Mouse (Mus musculus) thymus, postnatal 0 days (tissue): Measurements from ENCODE around the gene Smcr8. TPM values are rescaled to one million over a fixed set of nuclear protein-coding genes. Genes with fewer than 3 reads are reported as not detected.
A peak's percentile ranks its signal among the peaks of the same experiment; 100 is the strongest.

Source experiments
- microRNA-seq: library from miRNA; unstranded; fragments of <30 nt; microRNA quantifications from one replicate; pipeline ENCODE4, GENCODE M21; 2016; ENCODE audit warnings: borderline number of aligned reads
- polyA plus RNA-seq: library from polyadenylated mRNA; unstranded; fragments of >200 nt; fragmentation: Nextera tagmentation; extraction: Ambion mirVana; gene quantifications from 2 replicates; pipeline ENCODE4 v1.2.1, GENCODE M21; 2015

The Smcr8 gene
- polyA plus RNA-seq, 1 experiment from 2014 or later, result 4.7 TPM

Small RNA genes lying within 50 kb of the gene (microRNA-seq; reads per million reads assigned to microRNA genes)
- 6.7 reads per million, percentile 11 among the genes with 10 or more reads in this experiment for gene Mir5100

Other genes with a start within 250 kb of the Smcr8 start
- 31.8 and 41.4 TPM in 2 replicates for gene Alkbh5, start 241.1 kb upstream of the Smcr8 start, polyA plus RNA-seq
- gene Llgl1, start 77.8 kb upstream of the Smcr8 start, polyA plus RNA-seq, result 27.0 and 29.0 TPM in 2 replicates
- gene Flii, start 50.3 kb upstream of the Smcr8 start, polyA plus RNA-seq, result 72.6 and 78.7 TPM in 2 replicates
- gene Mief2, start 49.1 kb upstream of the Smcr8 start, polyA plus RNA-seq, result 10.3 and 11.0 TPM in 2 replicates
- gene Top3a, start 159 bp upstream of the Smcr8 start, polyA plus RNA-seq, result 13.5 and 14.5 TPM in 2 replicates
- 63.4 and 67.0 TPM in 2 replicates for gene Shmt1, start 34.2 kb downstream of the Smcr8 start, polyA plus RNA-seq
- gene Dhrs7b, start 53.1 kb downstream of the Smcr8 start, polyA plus RNA-seq, result 32.2 and 33.2 TPM in 2 replicates
- gene Tmem11, start 101.7 kb downstream of the Smcr8 start, polyA plus RNA-seq, result 46.0 and 52.0 TPM in 2 replicates
- gene Natd1, start 137.2 kb downstream of the Smcr8 start, polyA plus RNA-seq, result 11.9 and 15.0 TPM in 2 replicates
- 70.5 and 73.5 TPM in 2 replicates for gene Map2k3, start 154.5 kb downstream of the Smcr8 start, polyA plus RNA-seq
- gene Kcnj12, start 245.0 kb downstream of the Smcr8 start, polyA plus RNA-seq, result 0.05 and 0.10 TPM in 2 replicates